Mouse (Mus musculus) liver, adult 10 weeks (tissue): Measurements from ENCODE around the gene Csmd2. TPM values are rescaled to one million over a fixed set of nuclear protein-coding genes. Genes with fewer than 3 reads are reported as not detected.

Source experiments
- polyA plus RNA-seq: library from polyadenylated mRNA; stranded (reverse); fragments of 350-450 nt; fragmentation: Illumina TruSeq; extraction: RNeasy Lipid Tissue Mini Kit (QIAGEN cat#74804); gene quantifications from one replicate; pipeline ENCODE4 v1.2.3, GENCODE M21; 2014; ENCODE audit warnings: low read depth, low replicate concordance

Csmd2 gene
- polyA plus RNA-seq = not detected

DNA sequence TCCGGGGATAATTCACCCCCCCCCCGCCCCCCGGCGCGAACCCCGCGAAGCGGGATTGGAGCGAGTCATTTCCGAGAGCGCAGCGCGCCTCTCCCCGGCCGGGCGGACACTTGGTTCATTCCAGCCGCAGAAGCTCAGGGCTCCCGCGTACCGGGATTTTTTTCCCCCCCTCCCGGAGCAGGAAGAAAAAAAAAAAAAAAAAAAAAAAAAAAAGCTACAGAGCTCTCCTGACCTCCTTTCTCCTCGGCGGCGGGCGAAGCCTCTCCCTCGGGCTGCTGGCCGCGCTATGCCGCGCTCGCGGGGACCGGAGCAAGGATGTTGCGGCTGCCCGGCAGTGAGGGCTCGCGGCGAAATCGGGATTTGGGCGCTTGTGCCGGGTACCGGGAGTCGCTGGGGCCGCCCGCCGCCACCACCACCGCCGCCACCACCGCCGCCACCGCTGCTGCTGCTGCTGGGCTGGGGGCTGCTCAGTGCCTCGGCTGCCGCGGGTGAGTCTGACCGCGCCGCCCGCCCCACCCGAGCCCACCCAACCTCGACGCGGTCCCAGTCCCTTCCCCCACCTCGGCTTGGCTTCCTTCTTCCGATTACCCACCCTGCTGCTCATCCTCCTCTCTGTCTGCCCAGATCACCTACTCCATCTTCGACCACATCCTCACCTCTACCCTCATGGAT lies at the start of gene Csmd2:
Gene Csmd2, plus strand, starts transcription at position 74 of the 672 bp plus-strand sequence.

DNA sequence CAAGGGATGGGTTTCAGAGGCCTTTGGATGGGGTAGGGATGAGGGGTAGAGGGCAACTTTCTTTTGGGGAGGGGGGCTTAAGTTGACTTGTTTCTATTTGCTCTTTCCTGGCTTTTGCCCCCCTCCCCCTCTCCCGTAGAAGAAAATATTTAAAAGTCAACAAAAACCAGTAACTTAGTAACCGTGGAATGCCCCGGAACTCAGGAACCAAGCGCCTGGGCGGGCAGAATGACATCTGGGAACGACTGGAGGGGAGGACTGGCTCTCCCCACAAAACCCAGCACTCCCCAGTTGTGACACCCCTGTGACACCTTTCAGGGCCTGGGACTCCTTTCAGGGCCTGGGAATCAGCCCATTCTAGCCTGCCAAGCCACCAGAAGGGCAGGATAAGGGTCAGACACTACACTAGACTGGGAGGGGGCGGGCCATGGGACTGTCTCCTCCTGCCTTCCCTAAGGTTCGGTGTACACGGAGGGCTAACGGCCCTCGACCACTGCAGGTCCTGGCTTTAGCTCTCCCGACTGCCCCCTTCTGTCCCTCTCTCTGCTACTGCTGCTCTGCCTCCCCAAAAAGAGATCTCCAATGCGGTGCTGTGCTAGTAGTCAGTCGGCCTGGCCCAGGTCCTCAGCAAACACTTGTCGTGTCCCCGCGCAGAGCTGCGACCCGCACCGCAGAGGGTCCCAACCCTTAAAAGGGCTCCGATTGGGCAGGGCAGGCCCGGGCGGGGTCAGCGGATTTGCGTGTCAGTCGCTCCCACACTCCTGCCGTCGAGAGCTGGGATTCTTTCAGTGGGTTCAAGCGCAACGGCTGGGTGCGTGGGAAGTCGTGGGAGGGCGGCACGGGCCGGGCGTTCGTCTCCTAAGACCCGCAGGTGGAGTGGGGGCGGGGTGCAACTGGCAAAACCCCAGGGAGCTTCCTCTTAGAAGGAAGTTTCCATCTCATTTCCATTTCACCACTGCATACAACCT lies 16.5 kb upstream of the Csmd2 start, which contains the start of gene CK137956:
Gene CK137956, minus strand, starts transcription at position 51 of the 968 bp plus-strand sequence.

DNA sequence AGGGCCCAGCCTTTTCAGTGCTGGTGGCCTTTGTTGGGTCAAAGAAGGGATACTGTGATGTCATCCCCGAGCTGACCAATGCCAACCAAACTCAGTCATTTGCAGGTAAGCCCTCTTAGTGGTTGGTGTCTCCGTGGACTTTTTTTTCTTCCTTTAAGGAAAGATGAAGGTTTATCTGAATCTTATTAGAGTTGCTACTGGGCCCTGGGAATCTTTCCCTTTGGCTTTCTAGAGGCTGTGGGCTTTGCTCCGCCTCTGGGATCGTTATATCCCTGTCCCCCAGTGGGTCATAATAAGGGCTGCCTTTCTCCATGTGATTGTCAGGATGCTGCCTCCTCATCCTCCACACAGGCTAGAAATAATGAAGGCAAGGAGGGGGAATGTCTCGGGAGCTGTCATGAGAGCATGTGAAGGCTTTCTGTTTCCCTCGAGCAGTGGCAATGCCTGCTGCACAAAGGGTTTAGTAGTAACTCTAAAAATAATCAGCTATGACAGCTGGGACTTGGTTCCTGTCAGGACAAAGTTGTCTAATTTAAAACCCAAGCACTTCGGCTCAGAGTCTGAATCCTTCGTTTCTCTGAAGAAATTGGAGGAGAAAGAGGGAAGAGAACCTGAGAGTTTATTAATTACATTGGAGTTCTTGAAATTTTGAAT lies 273.4 kb downstream of the Csmd2 start, which contains the start of gene Hmgb4:
Gene Hmgb4, minus strand, starts transcription at position 51 of the 654 bp plus-strand sequence.

DNA sequence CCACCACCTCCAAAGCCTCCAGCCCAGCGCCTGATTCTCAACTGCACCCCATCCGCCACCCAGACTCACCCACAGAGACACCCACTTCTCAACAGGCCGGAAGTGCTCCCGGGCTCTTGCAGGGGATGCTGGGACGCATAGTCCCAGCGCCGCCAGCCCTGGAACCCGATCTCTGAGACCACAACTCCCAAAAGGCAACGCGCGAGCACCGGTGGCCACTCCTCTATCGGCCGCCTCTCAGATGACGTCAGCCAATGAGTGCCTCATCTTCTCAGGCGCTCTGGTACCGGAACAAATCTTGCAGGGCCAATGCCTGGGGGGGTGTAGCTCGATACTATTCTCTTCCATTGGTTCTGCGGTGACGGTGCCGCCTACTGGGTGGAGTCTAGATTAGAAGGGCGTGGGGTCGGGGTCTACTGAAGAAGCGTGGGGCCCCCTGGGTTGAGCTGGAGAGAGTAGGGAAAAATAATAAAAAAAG lies 622.3 kb downstream of the Csmd2 start, which contains the start of gene Zscan20:
Gene Zscan20, minus strand, starts transcription at position 174 of the 478 bp plus-strand sequence.

Other genes starting within 250 kb of the Csmd2 start
- not detected for gene CK137956, start 16.9 kb upstream of the Csmd2 start, polyA plus RNA-seq